Mouse (Mus musculus) v-Abl transformed pro-B cells (cell line): ENCODE measurements around the gene Mia3.
"Not testable (repeated sequence)": the region's sequence is repeated elsewhere in the genome, so short reads cannot be mapped to it uniquely, and the experiment has no call there.

Experiments used
- in situ Hi-C, 2 experiments: fragments of 400-800 bp; cut with MboI; formaldehyde crosslinking; loops; one replicate each; pipeline ENCODE4 v1.15.1; 2025; ENCODE audit not compliant: unreplicated experiment in 2 of 2

Gene Mia3

GRCm38 (mm10) chr1:183369427-183370014, at the start of gene Mia3:
TSS of gene Mia3 (minus strand) at chr1:183369553.
- in situ Hi-C loops = no loop called here

DNA sequence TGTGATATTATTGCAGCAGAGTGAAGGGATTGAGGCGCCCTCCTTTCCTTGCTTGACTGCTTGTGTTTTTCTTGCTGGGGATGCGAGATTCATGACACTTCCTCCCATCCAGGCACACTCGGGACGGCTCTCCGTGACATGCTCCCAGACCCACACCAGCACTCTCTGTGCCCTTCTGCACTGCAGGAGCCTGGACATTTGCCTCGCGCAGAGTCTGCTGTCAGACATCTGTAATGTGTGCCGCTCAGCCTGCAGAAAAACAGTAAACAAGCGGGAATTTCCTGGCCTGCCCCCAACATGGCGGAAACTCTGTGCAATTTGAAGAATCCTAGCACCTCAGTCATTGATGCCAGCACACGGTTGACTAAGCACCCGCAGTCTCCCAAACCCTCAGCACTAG, 48.5 kb upstream of the Mia3 start, which contains the start of gene Hhipl2:
Hhipl2 (plus strand) TSS at position 343 of the 400 bp plus-strand sequence.
- in situ Hi-C loops = no loop called here

GRCm38 (mm10) chr1:183414081-183414727, 44.9 kb upstream of the Mia3 start:
- in situ Hi-C loops = no loop called here

DNA sequence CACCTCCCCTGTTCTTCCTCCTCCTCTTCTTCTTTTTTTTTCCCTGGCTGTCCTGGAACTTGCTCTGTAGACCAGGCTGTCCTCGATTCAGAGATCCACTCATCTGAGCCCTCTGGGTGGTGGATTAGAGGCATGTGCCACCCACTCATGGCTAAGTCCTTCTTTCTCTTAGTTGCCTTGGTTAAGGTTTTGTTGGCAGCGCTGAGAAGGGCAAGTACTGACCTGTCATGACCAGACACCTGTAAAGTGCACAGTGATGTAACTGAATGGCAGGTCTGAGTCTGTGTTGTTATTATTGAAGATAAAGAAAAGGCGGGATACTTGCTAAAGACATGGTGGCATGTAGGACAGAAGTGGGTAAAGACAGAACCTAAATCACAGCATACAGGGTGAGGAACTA, 34.0 kb upstream of the Mia3 start:
- in situ Hi-C loops = no loop called here

GRCm38 (mm10) chr1:183388426-183389406, 19.4 kb upstream of the Mia3 start, which contains the start of gene Taf1a:
TSS of gene Taf1a (plus strand) at chr1:183388981.
- in situ Hi-C loops = no loop called here

DNA sequence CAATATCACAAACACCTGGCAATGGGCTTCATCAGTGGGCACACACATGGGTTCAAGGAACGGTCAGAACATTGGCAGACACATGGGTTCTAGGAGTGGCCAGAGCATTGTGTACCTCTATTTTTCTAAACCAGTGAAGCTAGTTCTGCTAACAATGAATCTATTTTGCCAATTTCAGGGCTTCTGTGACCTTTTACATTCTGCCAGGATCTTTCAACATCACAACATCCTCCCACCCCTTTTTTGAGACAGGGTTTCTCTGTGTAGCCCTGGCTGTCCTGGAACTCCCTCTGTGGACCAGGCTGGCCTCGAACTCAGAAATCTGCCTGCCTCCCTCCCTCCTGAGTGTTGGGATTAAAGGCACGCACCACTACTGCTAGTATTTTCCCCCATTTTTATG, 18.1 kb upstream of the Mia3 start:
- in situ Hi-C loops = not testable (repeated sequence)

- in situ Hi-C loops = no loop called here
Measured at GRCm38 (mm10) chr1:183382621-183383020, 13.3 kb upstream of the Mia3 start.

- in situ Hi-C loops = no loop called here
Measured at GRCm38 (mm10) chr1:183381816-183382215, 12.5 kb upstream of the Mia3 start.

DNA sequence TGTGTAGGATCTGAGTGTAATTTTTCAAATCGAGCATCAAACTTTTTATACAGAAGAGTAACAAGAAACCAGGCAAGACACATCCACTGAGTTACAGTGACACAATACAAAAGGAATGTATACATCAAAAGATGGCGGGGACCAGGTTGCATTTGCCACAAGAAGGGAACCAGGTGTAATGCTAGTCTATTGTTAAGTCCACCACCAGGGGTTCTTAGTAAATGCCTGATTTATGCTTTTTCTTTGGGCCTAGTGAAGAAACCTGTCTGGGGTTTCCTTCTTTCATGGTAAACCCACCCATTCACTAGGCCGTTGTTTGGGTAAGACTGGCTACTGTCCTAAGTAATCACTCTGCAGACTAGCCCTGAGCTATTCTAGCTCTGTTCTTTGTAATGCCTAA, 10.0 kb upstream of the Mia3 start:
- in situ Hi-C loops = not testable (repeated sequence)

DNA sequence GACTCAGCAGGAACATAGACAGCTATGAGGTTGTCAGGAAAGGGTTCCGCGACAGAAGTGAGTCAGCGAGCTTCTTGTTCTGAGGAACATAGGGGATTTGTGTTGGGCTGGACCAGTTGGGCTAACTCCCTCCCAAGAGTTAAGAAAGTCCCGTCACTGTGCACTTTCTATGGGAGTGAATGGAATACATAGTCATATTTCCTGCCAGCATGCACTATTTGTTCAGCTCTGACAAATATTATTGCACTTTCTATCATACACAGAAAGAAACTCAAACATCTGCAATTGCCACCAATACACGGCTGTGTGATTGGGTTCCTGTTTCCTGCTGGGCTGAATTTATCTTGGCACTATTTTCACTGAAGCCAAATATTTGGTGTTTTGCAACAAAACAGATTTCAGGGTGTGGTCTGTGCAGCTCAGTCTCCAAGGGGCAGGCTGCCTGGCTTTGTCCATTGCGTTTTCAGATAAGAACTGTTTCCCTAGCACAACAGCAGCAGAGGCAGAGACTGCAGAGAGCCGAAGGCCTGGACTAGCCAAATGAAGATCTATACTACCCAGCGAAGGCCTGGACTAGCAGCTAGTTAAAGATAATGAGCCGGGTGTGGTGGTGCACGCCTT, 9.1 kb upstream of the Mia3 start:
- in situ Hi-C loops = no loop called here

DNA sequence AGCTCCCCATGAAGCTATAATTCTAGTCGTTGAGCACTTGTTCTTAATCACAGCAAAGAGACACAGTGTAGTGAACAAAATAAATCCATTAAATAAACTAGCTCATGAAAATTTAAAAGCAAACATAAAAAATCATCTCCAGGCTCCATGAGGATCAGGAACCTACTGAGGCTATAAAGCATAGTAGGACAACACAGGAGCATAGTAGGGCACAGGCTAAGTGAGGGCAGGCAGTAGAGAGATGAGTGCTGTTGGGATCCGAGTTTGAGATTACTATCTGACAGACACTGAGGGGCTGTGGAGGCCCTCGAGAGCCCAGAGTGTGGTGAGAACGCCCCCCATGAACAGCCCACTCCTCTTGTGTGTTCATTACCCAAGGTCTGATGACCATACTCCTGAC, 7.7 kb upstream of the Mia3 start:
- in situ Hi-C loops = no loop called here

GRCm38 (mm10) chr1:183374728-183375127, 5.4 kb upstream of the Mia3 start:
- in situ Hi-C loops = no loop called here

GRCm38 (mm10) chr1:183368601-183369400, 552 bp downstream of the Mia3 start:
- in situ Hi-C loops = no loop called here

GRCm38 (mm10) chr1:183366361-183366760, 3.0 kb downstream of the Mia3 start:
- in situ Hi-C loops = no loop called here

DNA sequence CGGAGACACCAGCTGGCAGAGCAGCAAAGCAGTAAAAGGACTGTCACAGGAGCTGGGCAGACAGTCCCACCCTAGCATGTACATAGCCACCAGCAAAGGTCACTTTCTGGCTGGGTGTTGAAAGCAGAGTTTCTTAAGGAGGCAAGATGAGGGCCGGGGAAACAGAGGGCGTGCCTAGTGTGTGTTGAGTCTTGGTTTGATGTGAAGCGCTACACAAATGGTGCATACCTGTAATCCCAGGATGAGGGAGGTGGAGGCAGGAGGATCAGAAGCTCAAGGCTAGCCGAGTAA, 5.8 kb downstream of the Mia3 start:
- in situ Hi-C loops = no loop called here

DNA sequence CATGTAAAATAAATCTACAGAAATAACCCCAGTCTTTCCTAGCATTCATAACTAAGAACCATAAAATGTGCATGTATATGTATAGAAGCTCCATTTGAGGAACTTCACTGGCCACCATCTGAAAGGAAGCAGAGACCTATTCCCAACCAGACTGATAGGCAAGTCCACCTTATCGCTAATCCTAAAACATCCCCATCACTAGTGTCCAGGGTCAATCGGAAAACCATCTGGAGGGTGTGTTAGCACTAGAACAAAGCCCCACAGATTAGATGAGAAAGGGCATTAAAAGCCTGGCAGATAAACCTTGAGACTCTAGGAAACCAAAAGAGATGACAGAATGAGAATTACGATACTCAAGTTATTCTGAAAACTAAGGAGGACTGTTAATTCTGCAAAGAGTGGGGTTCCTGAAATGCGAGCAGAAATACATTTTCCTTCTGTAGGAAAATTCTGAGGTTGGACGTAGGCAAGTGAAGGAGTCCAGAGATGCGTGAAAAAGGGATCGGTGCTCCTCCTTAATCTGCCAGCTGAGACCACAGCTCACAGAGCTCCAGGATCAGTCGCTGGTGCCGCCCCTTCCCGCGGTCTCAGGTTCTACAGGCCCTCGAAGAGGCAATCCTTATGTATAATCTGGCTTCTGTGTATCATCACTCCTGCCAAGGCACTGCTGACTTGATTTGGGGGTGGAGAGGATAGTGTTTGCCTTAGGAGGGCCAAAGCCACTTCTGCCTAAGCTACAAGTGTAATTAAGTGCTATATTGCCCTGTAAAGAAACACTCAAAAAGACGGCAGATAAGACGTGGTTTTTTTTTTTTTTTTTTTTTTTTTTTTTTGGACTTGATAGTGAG, 6.4 kb downstream of the Mia3 start:
- in situ Hi-C loops = no loop called here

GRCm38 (mm10) chr1:183362301-183362700, 7.1 kb downstream of the Mia3 start:
- in situ Hi-C loops = no loop called here

GRCm38 (mm10) chr1:183358901-183359300, 10.5 kb downstream of the Mia3 start:
- in situ Hi-C loops = no loop called here

GRCm38 (mm10) chr1:183349840-183350239, 19.5 kb downstream of the Mia3 start:
- in situ Hi-C loops = loop anchor here in 1 of 2 experiments (5.0 kb wide), 1 partner anchor 1852 kb away; the partner anchor contains the start of gene Rab3gap2
